Mouse (Mus musculus) right cerebral cortex, adult 2 months (tissue): Measurements from ENCODE around the gene Fgfr2.

Source experiments
- DNase-seq, 2 experiments: peaks; one replicate each; pipeline ENCODE4 v3.0.0; 2021 to 2022; ENCODE audit warnings: low spot score in 2 of 2

Fgfr2 gene

DNA sequence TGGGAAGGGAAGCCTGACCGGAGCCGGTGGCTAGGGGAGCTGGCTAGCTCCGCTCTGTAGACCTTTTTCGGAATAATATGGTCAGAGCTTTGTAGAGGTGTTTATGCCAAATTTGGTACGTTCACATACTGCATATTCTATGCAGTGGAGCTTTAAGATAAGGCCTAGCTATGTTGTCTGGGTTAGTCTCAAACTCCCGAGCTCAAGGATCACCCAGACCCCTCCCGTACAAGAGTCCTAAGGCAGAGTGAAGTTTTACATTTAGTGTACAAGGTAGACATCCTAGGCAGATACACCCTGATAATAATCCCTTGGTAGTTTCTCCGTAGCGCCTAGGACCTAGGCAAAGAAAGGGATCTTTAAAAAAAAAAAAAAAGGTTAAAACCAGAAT, 1751.7 kb downstream of the Fgfr2 start:
- no peak for DNase-seq

DNA sequence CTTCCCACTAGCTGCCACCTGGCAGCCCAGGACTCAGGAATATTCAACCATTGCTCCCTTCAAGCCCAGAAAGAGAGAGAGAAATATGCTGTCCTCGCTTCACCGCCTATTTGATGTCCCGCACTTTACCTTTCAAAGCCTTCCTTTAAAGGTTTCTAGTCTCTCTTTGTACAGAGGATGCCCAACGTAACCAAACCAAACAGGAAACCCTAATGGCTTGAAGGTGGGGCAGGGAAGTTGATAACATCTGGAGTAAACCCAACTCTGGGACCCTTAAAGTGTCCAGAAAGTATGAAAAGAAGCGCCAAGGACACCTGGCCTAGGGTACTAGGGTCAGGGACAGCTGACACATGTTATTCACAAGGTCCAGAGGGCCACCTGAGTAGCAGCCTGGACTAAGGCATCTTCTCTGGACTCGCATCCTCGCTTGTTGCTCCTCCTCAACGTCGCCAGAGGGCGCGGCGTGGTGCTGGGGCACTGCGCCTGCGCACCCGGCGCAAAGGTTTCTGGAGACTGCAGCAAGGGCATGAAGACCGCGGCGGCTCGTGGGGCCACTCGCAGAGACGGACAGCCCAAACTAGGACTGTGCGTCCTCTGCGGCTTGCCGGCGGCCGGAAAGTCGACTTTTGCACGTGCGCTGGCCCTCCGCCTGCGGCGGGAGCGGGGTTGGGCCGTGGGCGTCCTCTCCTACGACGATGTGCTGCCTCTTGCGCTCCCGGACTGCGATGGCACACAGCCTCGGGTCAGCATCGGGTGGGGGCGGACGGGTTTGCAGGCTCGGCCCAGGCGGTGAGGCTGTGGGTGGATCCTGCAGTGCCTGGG, 1752.3 kb downstream of the Fgfr2 start, which contains the start of gene Pstk:
Gene Pstk (plus strand): TSS at position 494 of the 822 bp plus-strand sequence.
- DNase-seq: peak; percentile 87 to 92

DNA sequence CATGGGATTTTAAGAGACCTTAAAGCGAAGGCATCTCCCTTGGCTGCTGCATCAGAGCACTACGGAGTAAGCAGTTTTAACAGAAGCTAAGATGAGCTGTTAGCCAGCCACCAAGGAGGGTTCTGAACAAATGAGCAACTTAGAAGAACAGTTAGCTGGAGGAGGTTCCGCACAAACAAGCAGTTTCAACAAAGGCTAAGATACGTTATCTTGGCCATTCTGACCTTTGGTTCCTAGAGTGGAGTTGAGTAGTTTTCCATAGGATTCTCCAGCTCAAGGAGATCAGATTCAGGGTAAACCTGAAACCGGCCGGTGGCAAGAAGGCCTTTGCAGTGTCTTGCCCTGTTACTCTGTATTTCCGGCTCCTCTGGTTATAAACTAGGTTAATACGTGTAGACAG, 1759.0 kb downstream of the Fgfr2 start:
- no peak for DNase-seq

DNA sequence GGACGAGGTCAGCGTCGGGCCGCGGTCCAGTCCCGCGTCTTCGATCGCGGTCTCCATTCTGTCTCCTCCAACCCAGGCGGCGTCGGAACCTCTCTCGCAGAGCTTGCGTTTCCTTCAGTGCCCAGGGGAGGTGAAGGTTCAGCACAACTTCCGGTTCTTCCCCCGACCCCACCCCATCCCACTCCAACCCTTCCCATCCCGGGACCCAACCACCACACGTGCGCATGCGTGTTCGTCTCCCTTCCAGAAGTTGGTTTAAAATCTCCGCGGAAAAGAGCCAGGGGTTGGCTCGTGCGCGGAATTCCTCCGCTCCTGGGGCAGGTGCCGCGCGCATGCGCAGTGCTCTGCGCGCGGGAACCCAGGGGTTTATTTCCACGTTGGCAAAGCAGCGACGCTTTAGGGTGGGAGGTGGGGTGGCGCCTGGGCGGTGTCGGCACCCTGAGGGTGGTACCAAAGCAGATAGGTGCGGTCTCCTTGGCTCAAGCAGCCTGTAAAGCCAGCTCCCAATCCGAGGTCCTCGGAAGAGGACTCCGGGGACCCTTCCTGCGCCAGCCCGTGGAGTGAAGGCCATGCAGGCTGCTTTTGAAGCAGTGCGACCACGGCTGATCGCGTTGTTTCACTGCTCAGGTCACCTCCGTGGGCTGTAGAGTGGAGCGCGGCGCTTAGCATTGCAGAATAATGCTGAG, 1760.4 kb downstream of the Fgfr2 start, which contains the start of gene 2310057M21Rik:
Gene 2310057M21Rik (minus strand): TSS at position 145 of the 686 bp plus-strand sequence.
- DNase-seq: peak; percentile 93 to 94

DNA sequence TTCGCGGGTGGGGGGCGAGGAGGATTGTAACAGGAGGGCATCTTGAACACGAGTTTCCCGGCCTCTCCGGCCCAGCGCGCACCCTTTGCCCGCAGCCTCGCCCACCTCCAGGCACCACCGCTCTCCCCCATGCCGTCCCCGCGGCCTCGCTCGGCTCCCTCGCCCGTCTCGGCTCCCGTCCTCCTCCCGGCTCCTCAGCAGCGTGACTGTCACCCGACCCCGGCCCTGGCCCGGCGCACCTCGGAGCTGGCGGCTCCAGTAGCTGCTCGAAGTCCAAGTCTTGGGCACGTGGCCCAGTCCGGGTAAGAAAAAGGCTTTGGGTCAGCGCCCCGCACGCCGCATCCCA, 1760.9 kb downstream of the Fgfr2 start:
- no peak for DNase-seq

DNA sequence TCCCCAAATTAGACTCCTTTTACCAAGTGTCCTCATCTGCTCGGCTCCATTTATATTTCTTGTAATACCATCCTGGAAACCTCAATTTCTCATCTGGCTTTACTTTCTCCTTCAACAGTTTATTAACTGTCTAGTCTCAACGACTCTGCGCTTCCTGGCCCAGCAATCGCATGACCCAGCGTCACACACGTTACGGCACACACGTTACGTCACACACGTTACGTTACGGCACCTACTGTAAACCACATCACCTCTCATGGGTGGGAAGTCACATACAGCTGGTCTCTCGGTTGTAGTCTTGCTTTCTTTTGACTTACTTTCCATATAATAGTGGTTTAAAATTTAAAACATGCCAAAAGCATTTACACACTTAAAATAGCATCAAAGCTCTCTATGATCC, 1767.0 kb downstream of the Fgfr2 start:
- DNase-seq: no peak

DNA sequence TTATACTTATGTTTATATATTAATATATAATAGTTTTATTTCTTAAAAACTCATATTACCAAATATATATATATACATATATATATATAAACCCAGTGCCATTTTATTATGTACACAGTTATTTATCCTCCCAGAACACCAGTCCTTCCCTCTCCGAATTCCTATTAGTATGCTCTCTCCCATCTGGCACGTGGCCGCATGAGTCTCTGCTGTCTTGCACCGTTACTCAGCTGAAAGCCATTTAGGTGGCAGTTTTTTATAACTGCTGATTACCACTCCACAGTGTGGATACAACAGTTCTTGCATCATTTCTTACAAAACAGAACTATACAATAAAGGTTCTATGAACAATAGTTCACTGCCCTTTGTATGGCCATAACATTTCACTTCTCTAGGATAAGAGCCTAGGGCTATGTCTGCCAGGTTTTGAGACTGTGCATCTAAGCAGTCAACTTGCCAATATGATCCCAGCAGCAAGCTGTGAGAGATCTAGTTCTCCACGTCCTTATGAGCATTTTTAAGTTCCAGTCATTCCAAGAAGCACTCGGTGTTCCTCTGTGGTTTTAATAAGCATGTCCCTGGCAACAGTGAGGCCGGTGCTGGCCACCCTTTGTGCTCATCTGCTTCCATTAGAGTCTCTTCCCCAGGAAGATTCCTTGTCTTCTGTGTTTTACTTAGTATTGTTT, 1777.2 kb downstream of the Fgfr2 start:
- DNase-seq: no peak

DNA sequence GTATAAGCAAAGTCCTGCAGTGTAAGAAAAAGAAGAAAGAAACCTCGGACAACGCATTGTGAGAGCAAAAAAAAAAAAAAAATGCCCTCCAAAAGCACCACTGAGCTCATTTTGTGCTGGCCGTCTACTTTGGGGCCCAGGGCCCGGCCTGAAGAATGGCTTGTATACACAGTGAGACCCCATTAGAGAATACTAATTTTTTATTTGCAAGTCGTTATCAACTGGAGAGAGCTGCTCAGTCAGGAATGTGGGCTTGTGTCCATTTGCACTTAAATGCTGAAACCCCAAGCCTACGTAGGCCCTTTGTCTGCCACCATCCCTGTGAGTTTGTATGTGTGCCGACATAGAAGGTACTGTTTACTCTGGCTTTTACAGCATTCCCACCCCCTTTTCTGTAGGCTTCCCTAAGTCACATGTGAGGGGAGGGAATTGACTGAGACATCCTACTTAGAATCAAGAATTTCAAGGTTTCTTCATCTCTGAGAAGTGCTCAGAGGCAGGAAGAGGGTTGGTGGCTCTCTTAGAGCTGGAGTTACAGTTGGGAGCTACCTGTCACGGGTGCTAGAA, 1785.6 kb downstream of the Fgfr2 start:
- no peak for DNase-seq

DNA sequence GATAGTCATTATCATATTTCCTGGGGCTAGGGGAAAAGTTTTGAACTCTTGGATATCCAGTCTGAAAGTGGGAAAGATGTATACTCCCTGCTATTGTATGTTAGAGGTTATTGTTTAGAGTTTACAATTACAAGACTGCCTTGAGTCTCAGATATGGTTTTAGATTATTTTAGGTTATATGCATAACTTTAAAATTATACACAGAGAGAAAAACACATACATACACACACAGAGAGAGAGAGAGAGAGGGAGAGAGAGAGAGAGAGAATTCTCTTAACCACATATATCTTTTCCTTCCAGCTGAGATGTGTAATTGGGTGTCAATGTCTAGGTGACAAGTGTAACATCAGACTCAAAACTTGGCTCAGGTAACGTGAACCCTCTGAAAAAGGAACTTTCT, 1789.6 kb downstream of the Fgfr2 start, which contains the start of gene Fam24a:
Gene Fam24a (plus strand): TSS at position 301 of the 400 bp plus-strand sequence.
- no peak for DNase-seq

DNA sequence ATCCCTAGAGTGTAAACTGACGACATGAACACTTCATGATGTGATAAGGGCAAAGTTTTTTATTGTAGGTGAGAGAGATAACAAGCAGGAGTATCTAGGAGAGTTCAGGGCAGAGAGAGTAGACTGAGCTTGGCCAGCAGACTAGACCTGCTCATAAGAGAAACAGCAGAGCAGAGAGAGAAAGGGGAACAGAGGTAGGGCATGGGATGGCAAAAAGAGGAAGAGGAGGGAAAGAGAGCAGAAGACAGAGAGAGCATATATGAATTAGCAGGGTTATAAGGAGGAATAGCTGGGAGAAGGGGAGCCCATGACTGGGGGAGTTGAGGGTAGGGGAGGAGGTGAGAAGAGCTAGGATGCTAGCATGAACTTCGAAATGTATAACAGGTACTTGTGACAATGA, 1791.5 kb downstream of the Fgfr2 start:
- no peak for DNase-seq

DNA sequence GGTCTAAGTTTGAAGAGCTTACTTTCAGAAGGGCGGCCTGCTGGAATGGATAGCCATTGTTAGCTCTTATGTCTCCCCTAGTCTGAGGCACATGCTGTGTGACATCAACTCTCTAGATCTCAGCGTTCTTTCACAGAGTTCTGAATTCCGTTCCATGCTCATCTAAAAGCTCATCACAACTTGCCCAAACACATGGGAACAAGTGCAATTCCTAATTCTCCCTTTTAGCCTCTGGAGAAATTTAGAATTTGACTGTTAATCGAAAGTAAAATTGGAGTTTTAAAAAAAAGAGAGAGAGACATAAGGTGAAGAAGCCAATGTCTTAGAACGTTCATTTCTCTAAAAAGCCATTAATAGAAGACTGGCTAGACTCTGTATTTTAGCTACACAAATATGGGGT, 1793.7 kb downstream of the Fgfr2 start, which contains the start of gene Fam24b:
Gene Fam24b (minus strand): TSS at position 101 of the 400 bp plus-strand sequence.
- no peak for DNase-seq

DNA sequence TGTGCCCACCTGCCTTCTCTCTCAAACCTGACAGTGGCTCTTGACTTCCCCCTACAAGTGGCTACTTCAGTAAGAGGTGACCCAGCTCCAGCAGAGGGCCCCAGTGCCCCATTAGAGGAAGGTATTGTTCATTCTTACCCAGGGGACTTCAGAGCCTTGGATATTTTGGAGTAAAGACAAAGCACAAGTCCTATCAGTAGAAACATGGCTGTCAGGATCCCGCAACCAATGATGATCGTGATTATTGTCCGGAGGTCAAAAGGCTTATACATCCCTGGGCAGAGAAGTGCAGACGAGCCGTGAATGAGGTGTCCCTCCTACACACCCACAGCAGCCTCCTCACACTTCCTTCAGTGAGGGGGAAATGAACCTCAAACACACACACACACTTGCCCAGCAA, 1796.1 kb downstream of the Fgfr2 start:
- no peak for DNase-seq

DNA sequence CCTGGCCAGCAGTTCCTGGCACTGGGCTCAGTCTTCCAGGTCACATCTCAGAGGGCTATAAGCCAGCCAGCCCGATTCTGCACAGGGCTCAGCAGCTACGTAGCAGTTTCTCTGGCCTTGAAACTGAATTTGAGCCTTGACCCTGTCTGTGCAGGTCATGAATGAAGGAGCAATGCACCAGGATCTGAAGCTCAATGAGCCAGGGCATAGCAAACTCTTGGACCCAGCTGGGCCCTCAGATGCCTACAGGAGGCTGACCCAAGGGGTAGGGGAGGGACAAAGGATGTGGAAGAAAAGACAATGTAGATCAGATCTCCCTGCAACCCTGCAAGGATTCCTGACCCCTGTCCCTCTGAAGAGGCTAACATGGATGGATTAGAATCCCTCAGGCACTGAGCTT, 1801.0 kb downstream of the Fgfr2 start, which contains the start of gene Cuzd1:
Gene Cuzd1 (minus strand): TSS at position 101 of the 400 bp plus-strand sequence.
- no peak for DNase-seq

DNA sequence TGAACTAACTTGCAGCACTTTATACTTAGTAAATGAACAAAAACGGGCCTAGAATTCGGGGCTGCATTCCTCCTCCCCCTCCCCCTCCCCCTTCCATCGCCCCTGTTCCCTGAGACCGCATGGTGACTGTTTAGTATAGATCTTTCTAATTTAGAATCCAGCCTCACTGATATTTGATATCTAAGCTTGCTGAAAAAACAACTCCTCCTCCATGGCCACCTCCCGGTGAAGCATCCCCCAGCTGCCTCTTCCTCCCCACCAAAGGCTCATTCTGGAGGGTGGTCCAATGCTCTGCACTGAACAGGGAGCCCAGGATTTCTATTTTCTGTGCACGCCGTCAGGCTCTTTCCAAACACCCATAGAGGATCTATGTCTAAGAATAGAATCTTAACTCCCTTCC, 1804.8 kb downstream of the Fgfr2 start:
- no peak for DNase-seq

DNA sequence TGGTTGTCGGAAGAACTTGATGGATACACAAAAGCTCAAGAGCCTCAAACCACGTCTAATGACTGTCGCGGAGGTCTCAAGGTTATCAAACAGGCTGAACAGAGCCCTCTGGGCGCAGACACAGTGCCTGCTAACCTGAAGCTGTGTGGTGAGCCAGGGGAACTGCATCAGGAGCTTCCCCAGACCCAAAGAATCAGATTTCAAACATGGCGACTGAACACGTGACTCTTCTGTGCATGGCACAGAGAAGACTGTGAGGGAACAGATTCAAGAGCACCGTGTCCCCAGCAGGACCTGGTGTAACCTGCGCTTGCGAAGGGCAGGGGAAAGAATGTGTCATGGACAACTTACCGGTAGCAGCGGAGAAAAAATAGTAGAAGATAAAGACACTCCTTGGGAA, 1805.6 kb downstream of the Fgfr2 start:
- DNase-seq: no peak

DNA sequence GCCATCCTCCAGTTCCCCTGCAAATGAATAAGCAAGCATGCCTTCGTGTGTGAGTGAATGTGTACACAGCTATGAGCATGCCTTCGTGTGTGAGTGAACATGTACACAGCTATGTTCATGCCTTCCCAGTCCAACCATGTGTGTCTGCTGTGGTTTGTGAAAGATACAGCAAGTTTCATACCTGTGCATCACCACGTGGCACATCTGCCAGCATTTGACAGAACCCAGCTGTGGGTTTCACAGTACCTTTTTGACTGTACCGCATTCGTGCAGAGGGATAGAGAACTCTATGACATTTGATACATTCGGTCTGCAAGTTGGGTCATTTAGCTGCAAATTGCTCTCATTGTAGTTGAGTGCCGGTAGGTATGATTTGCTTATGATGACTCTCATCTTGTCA, 1808.7 kb downstream of the Fgfr2 start:
- no peak for DNase-seq

DNA sequence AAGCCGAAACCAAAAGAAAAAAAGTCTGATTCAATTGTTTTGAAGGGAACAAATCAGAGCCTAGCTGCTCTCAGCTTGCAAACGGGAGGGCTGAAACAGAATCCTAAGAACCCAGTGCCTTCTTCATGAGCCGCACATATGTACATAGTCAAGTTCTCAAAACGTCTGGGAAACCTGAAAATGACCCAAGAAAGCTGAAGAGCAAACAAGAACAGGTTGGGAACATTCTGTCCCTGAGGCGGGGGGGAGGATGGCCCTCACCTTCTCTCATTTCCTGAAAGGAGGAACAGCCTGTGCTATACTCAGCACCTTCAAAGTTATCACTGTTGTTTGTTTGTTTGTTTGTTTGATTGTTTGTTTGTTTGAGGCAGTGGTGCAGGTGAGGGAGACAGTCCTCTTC, 1816.4 kb downstream of the Fgfr2 start:
- DNase-seq: no peak

DNA sequence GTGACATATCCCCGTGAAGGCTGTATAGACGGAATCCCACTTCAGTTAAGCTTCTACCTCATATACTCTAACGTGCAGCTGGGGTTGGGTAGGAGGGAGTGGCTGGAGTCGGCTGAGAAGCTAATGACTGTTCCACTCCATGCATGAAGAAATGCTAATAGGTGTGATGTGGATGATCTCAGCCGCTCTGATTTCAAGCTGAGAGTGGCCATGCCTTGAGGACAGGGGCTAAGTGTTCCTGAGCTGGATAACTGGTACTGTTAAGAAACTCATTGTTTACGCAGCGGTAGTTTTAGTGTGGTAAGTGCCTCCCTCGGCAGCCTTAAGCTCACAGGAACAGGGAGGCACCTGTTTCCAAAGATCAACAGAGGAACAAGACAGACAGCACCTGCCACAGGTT, 1819.8 kb downstream of the Fgfr2 start:
- no peak for DNase-seq

DNA sequence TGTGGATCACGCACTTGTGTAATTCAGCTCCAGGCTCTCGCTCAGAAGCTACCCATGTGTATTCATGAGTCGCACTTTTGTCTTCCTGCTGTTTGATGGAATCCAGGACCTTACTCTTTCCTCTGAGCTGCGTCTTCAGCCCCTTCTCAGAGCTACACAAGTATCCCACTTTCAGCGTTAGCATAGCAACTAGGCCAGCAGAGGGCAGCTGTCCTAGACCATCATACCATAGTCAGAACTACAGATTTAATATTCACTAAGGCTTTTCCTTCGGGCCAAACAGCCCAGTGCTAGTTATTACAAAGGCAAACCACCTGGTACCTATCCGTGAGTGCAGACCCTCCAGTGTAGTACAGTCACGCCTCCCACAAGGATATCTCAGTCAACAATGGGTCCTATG, 1826.0 kb downstream of the Fgfr2 start:
- no peak for DNase-seq

DNA sequence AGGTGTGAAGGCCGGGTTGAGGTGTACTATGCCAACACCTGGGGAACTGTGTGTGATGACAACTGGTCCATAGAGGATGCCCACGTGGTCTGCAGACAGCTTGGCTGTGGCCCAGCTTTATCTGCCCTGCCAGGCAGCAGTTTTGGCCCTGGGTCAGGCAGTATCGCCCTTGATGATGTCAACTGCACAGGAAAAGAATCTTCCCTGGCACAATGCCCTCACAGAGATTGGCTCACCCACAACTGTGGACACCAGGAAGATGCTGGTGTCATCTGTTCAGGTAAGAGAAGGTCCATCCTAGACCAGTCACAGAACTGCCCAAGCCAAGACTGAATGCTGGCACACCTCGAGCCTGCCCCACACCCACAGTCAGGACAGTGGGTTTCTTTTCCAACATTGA, 1857.3 kb downstream of the Fgfr2 start:
- no peak for DNase-seq

DNA sequence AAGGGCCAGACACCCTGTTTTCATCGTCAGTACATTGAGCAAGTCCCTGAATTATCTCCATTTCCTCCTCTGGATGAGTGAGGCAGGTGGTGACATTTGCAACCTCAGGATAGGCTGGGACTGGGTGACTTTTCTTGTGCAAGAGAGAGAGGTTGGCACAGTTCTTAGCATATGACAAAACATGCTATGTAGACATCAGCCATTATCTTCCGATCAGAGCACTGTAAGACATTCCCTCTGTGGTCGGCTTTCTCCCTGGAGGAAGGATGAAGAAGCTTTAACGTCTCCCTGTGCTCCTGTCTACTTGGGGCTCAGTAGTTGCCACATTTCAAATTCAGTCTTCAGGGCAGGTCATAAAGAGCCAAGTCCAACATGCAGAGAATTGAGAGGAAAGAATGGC, 1858.9 kb downstream of the Fgfr2 start:
- DNase-seq: no peak

DNA sequence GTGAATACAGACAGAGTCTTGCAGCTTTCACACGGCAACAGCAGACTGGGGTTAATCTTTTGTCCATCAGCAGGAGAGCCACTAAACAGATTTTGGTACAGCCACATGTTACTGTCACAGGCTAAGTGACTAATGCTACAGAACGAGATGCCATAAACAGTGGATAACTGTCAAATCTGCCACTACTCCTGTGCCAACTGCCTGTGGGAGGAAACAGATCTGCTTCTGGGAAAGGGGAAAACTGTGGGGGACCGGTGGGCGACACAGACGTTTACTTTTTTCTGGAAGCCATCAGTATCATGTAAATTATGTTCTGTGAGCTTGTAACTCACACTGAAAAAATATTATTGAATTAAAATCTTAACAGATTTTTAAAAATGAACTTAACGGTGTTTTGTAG, 1862.2 kb downstream of the Fgfr2 start:
- peak; percentile 28 to 57 for DNase-seq
